Mouse (Mus musculus) small intestine, adult 10 weeks (tissue): Measurements from ENCODE around the gene Nav3. TPM values are rescaled to one million over a fixed set of nuclear protein-coding genes. Genes with fewer than 3 reads are reported as not detected.

Experiments
- polyA plus RNA-seq: library from polyadenylated mRNA; stranded (reverse); fragments of 350-450 nt; fragmentation: Illumina TruSeq; extraction: RNeasy Lipid Tissue Mini Kit (QIAGEN cat#74804); gene quantifications from one replicate; pipeline ENCODE4 v1.2.3, GENCODE M21; 2014; ENCODE audit warnings: low replicate concordance

Nav3 gene
- 0.19 TPM for polyA plus RNA-seq

DNA sequence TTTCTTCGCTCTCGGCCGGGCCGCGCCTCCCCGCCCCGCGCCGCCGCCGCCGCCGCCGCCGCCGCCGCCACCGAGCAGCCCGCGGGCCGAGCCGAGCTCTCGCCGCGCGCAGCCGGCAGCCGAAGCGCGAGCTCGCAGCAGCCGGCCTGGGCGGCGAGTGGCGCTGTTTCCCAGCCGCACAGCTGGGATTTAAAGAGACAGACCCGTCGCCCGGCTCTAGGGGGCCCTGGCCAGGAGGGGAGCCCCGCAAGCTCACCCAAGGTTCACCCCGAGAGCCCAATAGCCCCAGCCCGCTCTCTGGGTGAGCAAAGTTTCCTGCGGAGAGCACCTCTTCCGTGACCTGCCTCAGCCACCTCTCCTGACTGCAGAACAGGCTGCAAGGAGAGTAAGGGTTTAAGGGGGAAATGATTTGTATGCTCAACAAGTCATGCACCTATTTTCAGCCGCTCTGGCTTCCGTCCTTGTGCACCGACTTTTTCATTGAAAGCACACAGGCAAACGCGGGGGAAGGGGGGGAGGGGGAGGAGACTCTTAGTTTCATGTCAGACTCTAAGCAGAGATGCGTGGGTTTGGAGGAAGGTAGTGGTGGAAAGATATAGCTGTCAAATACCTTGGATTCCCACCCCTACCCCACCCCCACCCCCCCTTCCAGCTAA is at the start of gene Nav3:
Gene Nav3 (minus strand): TSS at position 367 of the 656 bp plus-strand sequence.

